Mouse (Mus musculus) lung, postnatal 0 days (tissue): ENCODE data around the gene Bnipl.

Experiments used
- CTCF ChIP-seq: IDR thresholded peaks from 2 replicates; pipeline ENCODE4 v1.5.1; 2016; ENCODE audit warnings: antibody characterized with exemption, mild to moderate bottlenecking
- EP300 ChIP-seq: IDR thresholded peaks from 2 replicates; pipeline ENCODE4 v1.6.1; 2016; ENCODE audit warnings: antibody characterized with exemption, mild to moderate bottlenecking, control low read depth

DNA sequence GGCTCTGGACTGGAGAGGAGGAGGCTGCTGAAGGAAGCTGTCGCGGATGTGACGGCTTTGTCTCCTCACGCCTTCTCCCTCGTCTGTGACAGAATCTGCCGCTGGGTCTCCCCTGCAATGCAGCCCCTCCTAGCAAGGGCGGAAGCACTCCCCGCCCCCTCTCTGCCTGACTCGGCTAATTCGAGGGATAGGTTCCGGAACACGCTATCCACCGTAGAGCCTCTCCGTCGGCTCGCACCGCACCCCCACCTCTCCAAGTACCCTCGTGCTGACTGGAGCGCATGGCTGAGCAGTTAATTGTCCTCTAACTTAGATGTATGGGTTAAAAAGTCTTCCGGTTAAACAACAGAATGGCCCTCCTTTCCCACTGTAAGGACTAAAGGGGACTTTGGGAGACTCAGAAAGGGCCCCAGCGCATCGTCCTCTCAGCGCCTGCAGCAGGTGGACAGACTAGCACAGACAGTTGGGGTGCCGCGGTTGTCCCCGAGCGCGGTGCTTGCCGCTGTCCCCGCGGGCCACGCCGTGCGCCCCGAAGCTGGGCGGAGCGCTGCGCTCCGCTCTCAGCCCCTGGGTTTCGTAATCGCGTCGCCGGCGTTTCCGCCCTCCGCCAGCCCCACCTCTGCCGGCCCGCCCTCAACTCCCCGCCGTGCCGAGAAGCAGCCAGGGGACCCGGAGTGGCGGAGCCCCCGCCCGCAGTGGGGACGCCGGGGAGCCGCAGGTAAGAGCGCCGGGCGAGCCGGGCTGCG is 22.7 kb downstream of the Bnipl start, which contains the start of gene Cdc42se1:
- no peak for TF ChIP-seq CTCF
- no peak for TF ChIP-seq EP300
